Mouse (Mus musculus) small intestine, adult 2 months (tissue): Measurements from ENCODE around the gene Trim37. TPM values are rescaled to one million over a fixed set of nuclear protein-coding genes. Genes with fewer than 3 reads are reported as not detected.

Experiments
- H3K27ac ChIP-seq: fragments of 200-500 bp; 2 replicates; pipeline ENCODE4 v1.5.1; 2012; ENCODE audit warnings: low read depth, low read length, control low read depth, inconsistent platforms; ENCODE audit not compliant: insufficient read depth
- H3K27me3 ChIP-seq: fragments of 200-500 bp; 2 replicates; pipeline ENCODE4 v1.6.1; 2012; ENCODE audit warnings: mild to moderate bottlenecking, moderate library complexity, low read length, inconsistent platforms; ENCODE audit not compliant: control insufficient read depth, insufficient read depth
- H3K36me3 ChIP-seq: fragments of 200-500 bp; 2 replicates; pipeline ENCODE4 v1.6.1; 2012; ENCODE audit warnings: mild to moderate bottlenecking, low read length, control low read depth, inconsistent platforms; ENCODE audit not compliant: control insufficient read depth, insufficient read depth
- H3K4me1 ChIP-seq: fragments of 200-500 bp; 2 replicates; pipeline ENCODE4 v1.6.1; 2012; ENCODE audit warnings: low read length, inconsistent platforms, mixed read lengths; ENCODE audit not compliant: control insufficient read depth, insufficient read depth, insufficient read length
- H3K4me3 ChIP-seq: fragments of 200-500 bp; 2 replicates; pipeline ENCODE4 v1.5.1; 2012; ENCODE audit warnings: low read depth, mild to moderate bottlenecking, control low read depth, inconsistent platforms, low read length, moderate library complexity
- CTCF ChIP-seq: fragments of 200-500 bp; IDR thresholded peaks from 2 replicates; pipeline ENCODE4 v1.5.1; 2012; ENCODE audit warnings: low read depth, mild to moderate bottlenecking, control low read depth, inconsistent platforms, low read length, moderate library complexity, mixed read lengths; ENCODE audit not compliant: insufficient replicate concordance, insufficient read length; ENCODE audit errors: extremely low read depth
- POLR2A ChIP-seq: fragments of 200-500 bp; IDR thresholded peaks from 2 replicates; pipeline ENCODE4 v1.6.1; 2012; ENCODE audit warnings: low read depth, mild to moderate bottlenecking, control low read depth, inconsistent platforms, low read length, moderate library complexity
- WGBS: fragments of 180-500 bp; shearing (Covaris S2); methylation state at CpG from one replicate; pipeline ENCODE4 v1.1.7; 2018; 5-methylcytosine and 5-hydroxymethylcytosine counted together
- polyA plus RNA-seq: library from polyadenylated mRNA; depleted of rRNA; stranded (reverse); fragments of >200 nt; gene quantifications from 2 replicates; pipeline ENCODE4 v1.2.3, GENCODE M21; 2012

Trim37 gene
- polyA plus RNA-seq, 1 experiment: 0.85 TPM

- Histone ChIP-seq H3K27me3 (no peaks in the 10 kb centered on the region), H3K27ac (no peak overlapping the region), H3K4me3 (no peak overlapping the region), H3K36me3 (peaks cover 1% of the 10 kb centered on the region; the same call in 1 of the 2 replicates), H3K4me1 (no peaks in the 10 kb centered on the region)
- no peak for TF ChIP-seq POLR2A
- no peak for TF ChIP-seq CTCF
- 91% methylated on average over 2 of the region's 2 CpGs for WGBS
These were observed 31.1 kb downstream of the Trim37 start for GRCm38 (mm10) chr11:87158012-87158411.

GRCm38 (mm10) chr11:87162687-87163086 lies 35.8 kb downstream of the Trim37 start:
- Histone ChIP-seq H3K4me3 (no peak overlapping the region), H3K36me3 (peaks cover 12% of the 10 kb centered on the region), H3K4me1 (no peaks in the 10 kb centered on the region), H3K27ac (no peak overlapping the region), H3K27me3 (no peaks in the 10 kb centered on the region)
- TF ChIP-seq POLR2A: no peak
- TF ChIP-seq CTCF: no peak
- 81% methylated on average over 4 of the region's 4 CpGs for WGBS

GRCm38 (mm10) chr11:87163751-87164150 lies 36.9 kb downstream of the Trim37 start:
- TF ChIP-seq CTCF (no peak), POLR2A (no peak)
- H3K27ac ChIP-seq: no peak overlapping the region
- H3K4me1 ChIP-seq: no peaks in the 10 kb centered on the region
- H3K4me3 ChIP-seq: no peak overlapping the region
- H3K27me3 ChIP-seq: no peaks in the 10 kb centered on the region
- H3K36me3 ChIP-seq: peaks cover 14% of the 10 kb centered on the region

GRCm38 (mm10) chr11:87173625-87174024 lies 46.7 kb downstream of the Trim37 start:
- Histone ChIP-seq H3K27me3 (no peaks in the 10 kb centered on the region), H3K36me3 (peaks cover 5% of the 10 kb centered on the region; the same call in 1 of the 2 replicates), H3K27ac (no peak overlapping the region), H3K4me3 (no peak overlapping the region), H3K4me1 (no peaks in the 10 kb centered on the region)
- WGBS: 77% methylated on average over 5 of the region's 5 CpGs
- no peak for TF ChIP-seq POLR2A
- no peak for TF ChIP-seq CTCF

- Histone ChIP-seq H3K4me1 (no peaks in the 10 kb centered on the region), H3K4me3 (no peak overlapping the region), H3K27me3 (no peaks in the 10 kb centered on the region), H3K27ac (no peak overlapping the region), H3K36me3 (peaks cover 2% of the 10 kb centered on the region; the same call in 1 of the 2 replicates)
- over 99% methylated on average over 4 of the region's 4 CpGs for WGBS
- no peak for TF ChIP-seq POLR2A
- TF ChIP-seq CTCF: no peak
These were observed 48.2 kb downstream of the Trim37 start for GRCm38 (mm10) chr11:87175031-87175430.

GRCm38 (mm10) chr11:87212313-87212712 lies 85.4 kb downstream of the Trim37 start:
- TF ChIP-seq POLR2A: no peak
- TF ChIP-seq CTCF: no peak
- 76% methylated on average over 5 of the region's 5 CpGs for WGBS
- Histone ChIP-seq H3K27ac (no peak overlapping the region), H3K4me3 (no peak overlapping the region), H3K27me3 (no peaks in the 10 kb centered on the region), H3K4me1 (no peaks in the 10 kb centered on the region), H3K36me3 (peaks cover 4% of the 10 kb centered on the region)

- Histone ChIP-seq H3K27me3 (no peaks in the 10 kb centered on the region), H3K4me1 (peaks cover 4% of the 10 kb centered on the region; the same call in 1 of the 2 replicates), H3K36me3 (peaks cover 13% of the 10 kb centered on the region), H3K4me3 (no peak overlapping the region), H3K27ac (no peak overlapping the region)
- 66% methylated on average over 3 of the region's 3 CpGs for WGBS
- TF ChIP-seq CTCF (no peak), POLR2A (no peak)
These were observed 95.8 kb downstream of the Trim37 start for GRCm38 (mm10) chr11:87222686-87223085.
